Mouse (Mus musculus) gastrocnemius, adult 2 months (tissue): ENCODE results near the gene Wdr17. TPM values are rescaled to one million over a fixed set of nuclear protein-coding genes. Genes with fewer than 3 reads are reported as not detected.
"Not testable (repeated sequence)": the region's sequence is repeated elsewhere in the genome, so short reads cannot be mapped to it uniquely, and the experiment has no call there.

Source experiments
- DNase-seq: peaks from one replicate; pipeline ENCODE4 v3.0.0; 2022
- H3K27ac ChIP-seq: fragments of 200-600 bp; 2 replicates; pipeline ENCODE4 v1.8.1; 2022; ENCODE audit warnings: mild to moderate bottlenecking
- H3K4me3 ChIP-seq: fragments of 200-600 bp; 2 replicates; pipeline ENCODE4 v1.8.1; 2022; ENCODE audit warnings: mild to moderate bottlenecking, moderate library complexity
- CTCF ChIP-seq: fragments of 200-600 bp; IDR thresholded peaks from 2 replicates; pipeline ENCODE4 v1.8.1; 2022; ENCODE audit warnings: antibody characterized with exemption, mild to moderate bottlenecking, moderate library complexity
- intact Hi-C: fragments of 180-260 bp; cut with DNase I; formaldehyde crosslinking; loops from one replicate; pipeline ENCODE4 v1.15.1; 2025
- total RNA-seq, 2 experiments: library from RNA; stranded (reverse); gene quantifications; 2 replicates each; pipeline ENCODE4 v1.2.3; 2021

Gene Wdr17
- total RNA-seq, 2 experiments from 2014 or later: 0.14 to 0.41 TPM

- H3K4me3 ChIP-seq: no peak overlapping the region
- DNase-seq: no peak
- H3K27ac ChIP-seq: no peak overlapping the region
- TF ChIP-seq CTCF: no peak
- intact Hi-C loops: no loop called here
Observed at GRCm38 (mm10) chr8:54777012-54777411, 110.0 kb downstream of the Wdr17 start.

GRCm38 (mm10) chr8:54776241-54776640, 110.7 kb downstream of the Wdr17 start:
- intact Hi-C loops: no loop called here
- TF ChIP-seq CTCF: no peak
- Histone ChIP-seq H3K27ac (no peak overlapping the region), H3K4me3 (no peak overlapping the region)
- no peak for DNase-seq

GRCm38 (mm10) chr8:54757646-54758045, 129.3 kb downstream of the Wdr17 start:
- no peak for DNase-seq
- intact Hi-C loops: no loop called here

GRCm38 (mm10) chr8:54736660-54737312, 150.2 kb downstream of the Wdr17 start:
- no peak for DNase-seq
- intact Hi-C loops: no loop called here
- Histone ChIP-seq H3K4me3 (no peak overlapping the region), H3K27ac (no peak overlapping the region)
- TF ChIP-seq CTCF: peak; percentile 21; the same call in 1 of the 2 replicates

More at GRCm38 (mm10) chr8:54757646-54758045, 129.3 kb downstream of the Wdr17 start:
- no peak for TF ChIP-seq CTCF
- no peak overlapping the region for H3K27ac ChIP-seq
- H3K4me3 ChIP-seq: no peak overlapping the region

GRCm38 (mm10) chr8:54724668-54725035, 162.3 kb downstream of the Wdr17 start:
- DNase-seq: no peak
- no peak for TF ChIP-seq CTCF
- intact Hi-C loops: no loop called here

GRCm38 (mm10) chr8:54723976-54724667, 162.9 kb downstream of the Wdr17 start:
- H3K4me3 ChIP-seq: peak overlapping the region; percentile 64
- intact Hi-C loops: no loop called here

More at GRCm38 (mm10) chr8:54724668-54725035, 162.3 kb downstream of the Wdr17 start:
- H3K27ac ChIP-seq: no peak overlapping the region
- peak overlapping the region; percentile 64 for H3K4me3 ChIP-seq

GRCm38 (mm10) chr8:54718515-54718914, 168.5 kb downstream of the Wdr17 start:
- no peak for DNase-seq
- Histone ChIP-seq H3K27ac (no peak overlapping the region), H3K4me3 (no peak overlapping the region)
- no peak for TF ChIP-seq CTCF
- intact Hi-C loops: no loop called here

More at GRCm38 (mm10) chr8:54723976-54724667, 162.9 kb downstream of the Wdr17 start:
- no peak for TF ChIP-seq CTCF
- no peak overlapping the region for H3K27ac ChIP-seq
- peak; percentile 88 for DNase-seq

GRCm38 (mm10) chr8:54705743-54706142, 181.2 kb downstream of the Wdr17 start:
- intact Hi-C loops: loop anchor here (2.0 kb wide), 1 partner anchor 199 kb away; no protein-coding TSS in a partner anchor
- TF ChIP-seq CTCF: peak; percentile 38; the same call in 1 of the 2 replicates
- no peak overlapping the region for H3K27ac ChIP-seq
- H3K4me3 ChIP-seq: no peak overlapping the region
- DNase-seq: peak; percentile 22

GRCm38 (mm10) chr8:54671806-54672205, 215.2 kb downstream of the Wdr17 start:
- Histone ChIP-seq H3K4me3 (no peak overlapping the region), H3K27ac (no peak overlapping the region)
- DNase-seq: no peak
- TF ChIP-seq CTCF: no peak
- intact Hi-C loops: no loop called here

- Histone ChIP-seq H3K27ac (no peak overlapping the region), H3K4me3 (no peak overlapping the region)
- intact Hi-C loops: no loop called here
- no peak for DNase-seq
- no peak for TF ChIP-seq CTCF
Observed at GRCm38 (mm10) chr8:54667756-54668155, 219.2 kb downstream of the Wdr17 start.

GRCm38 (mm10) chr8:54660675-54661074, 226.3 kb downstream of the Wdr17 start:
- no peak overlapping the region for H3K4me3 ChIP-seq
- peak; percentile 31 for DNase-seq
- TF ChIP-seq CTCF: peak; percentile 79
- peak overlapping the region; percentile 6; the same call in 1 of the 2 replicates for H3K27ac ChIP-seq
- intact Hi-C loops: loop anchor here (2.0 kb wide), 2 partner anchors 124 to 154 kb away; no protein-coding TSS in a partner anchor

- DNase-seq: no peak
- no peak overlapping the region for H3K4me3 ChIP-seq
- peak; percentile 21; the same call in 1 of the 2 replicates for TF ChIP-seq CTCF
- intact Hi-C loops: loop anchor here (2.0 to 5.0 kb wide), 3 partner anchors 47 to 153 kb away; no protein-coding TSS in a partner anchor
- no peak overlapping the region for H3K27ac ChIP-seq
Observed at GRCm38 (mm10) chr8:54659703-54660102, 227.3 kb downstream of the Wdr17 start.

- H3K4me3 ChIP-seq: no peak overlapping the region
- DNase-seq: no peak
- no peak for TF ChIP-seq CTCF
- H3K27ac ChIP-seq: no peak overlapping the region
- intact Hi-C loops: no loop called here
Observed at GRCm38 (mm10) chr8:54638634-54639033, 248.3 kb downstream of the Wdr17 start.

- intact Hi-C loops, H3K4me3 ChIP-seq, DNase-seq, H3K27ac ChIP-seq: not testable (repeated sequence)
Observed at GRCm38 (mm10) chr8:54616710-54617109, 270.3 kb downstream of the Wdr17 start.
